31 mouse cellular contexts compared by ENCODE assay signal in genomic region chr15:40356096-40356495, GRCm38 (mm10).
"Had no signal": no experiment of that assay in that cellular context is flagged by ENCODE, and none has a peak within 500 bp of the region (broad histone marks: within the 10 kb centered on the region; RNA-seq: fewer than 3 reads in every experiment).

No protein-coding gene starts in this region.

- H3K4me3 ChIP-seq: left cerebral cortex, adult 2 months; limb, embryonic 10.5 days; limb, embryonic 12.5 days; limb, embryonic 13.5 days; limb, embryonic 15.5 days; liver, embryonic 12.5 days; liver, embryonic 13.5 days; liver, embryonic 15.5 days; lung, embryonic 15.5 days; megakaryocyte, embryonic 14.5 days; midbrain, embryonic 10.5 days; midbrain, embryonic 12.5 days; midbrain, embryonic 13.5 days; midbrain, embryonic 15.5 days; neural tube, embryonic 12.5 days had no signal

- H3K4me1 ChIP-seq: limb, embryonic 12.5 days; limb, embryonic 13.5 days; limb, embryonic 15.5 days; liver, embryonic 12.5 days; liver, embryonic 13.5 days; liver, embryonic 15.5 days; megakaryocyte, embryonic 14.5 days; midbrain, embryonic 10.5 days; midbrain, embryonic 12.5 days; midbrain, embryonic 13.5 days; neural tube, embryonic 12.5 days had no signal

- H3K4me2 ChIP-seq: limb, embryonic 12.5 days; limb, embryonic 13.5 days; limb, embryonic 15.5 days; liver, embryonic 11.5 days; liver, embryonic 12.5 days; liver, embryonic 13.5 days; liver, embryonic 15.5 days; lung, embryonic 14.5 days; lung, embryonic 15.5 days; midbrain, embryonic 11.5 days; midbrain, embryonic 12.5 days; midbrain, embryonic 13.5 days; midbrain, embryonic 15.5 days; neural tube, embryonic 12.5 days had no signal

- H3K27ac ChIP-seq: left cerebral cortex, adult 2 months; limb, embryonic 10.5 days; limb, embryonic 12.5 days; limb, embryonic 13.5 days; limb, embryonic 15.5 days; liver, embryonic 12.5 days; liver, embryonic 13.5 days; liver, embryonic 14.5 days; liver, embryonic 15.5 days; lung, embryonic 15.5 days; macrophage; midbrain, embryonic 10.5 days; midbrain, embryonic 12.5 days; midbrain, embryonic 13.5 days; midbrain, embryonic 15.5 days; neural tube, embryonic 12.5 days had no signal

- DNase-seq: left cerebral cortex, postnatal 4 days; liver, embryonic 13.5 days; liver, postnatal 0 days; lung, adult 18-20 months; lung, adult 2 months; lung, embryonic 14.5 days; lung, postnatal 10 days; lung, postnatal 14 days; lung, postnatal 36 days; lung, postnatal 4 days; midbrain, embryonic 14.5 days had no signal

- H3K9ac ChIP-seq: limb, embryonic 12.5 days; limb, embryonic 13.5 days; limb, embryonic 15.5 days; liver, embryonic 12.5 days; liver, embryonic 13.5 days; liver, embryonic 14.5 days; liver, embryonic 15.5 days; liver, postnatal 0 days; lung, embryonic 14.5 days; lung, embryonic 15.5 days; midbrain, embryonic 12.5 days; midbrain, embryonic 13.5 days; midbrain, embryonic 15.5 days; neural tube, embryonic 12.5 days had no signal

- ATAC-seq: liver, embryonic 12.5 days; liver, postnatal 0 days; lung, postnatal 0 days; midbrain, embryonic 13.5 days; midbrain, embryonic 15.5 days; midbrain, embryonic 16.5 days had no signal

- H3K36me3 ChIP-seq: limb, embryonic 10.5 days; limb, embryonic 12.5 days; limb, embryonic 13.5 days; limb, embryonic 15.5 days; liver, embryonic 12.5 days; liver, embryonic 13.5 days; liver, embryonic 15.5 days; lung, embryonic 15.5 days; midbrain, embryonic 10.5 days; midbrain, embryonic 12.5 days; midbrain, embryonic 13.5 days; midbrain, embryonic 15.5 days; neural tube, embryonic 12.5 days had no signal

- H3K27me3 ChIP-seq: limb, embryonic 12.5 days; limb, embryonic 13.5 days; limb, embryonic 15.5 days; liver, embryonic 12.5 days; liver, embryonic 13.5 days; liver, embryonic 15.5 days; lung, embryonic 15.5 days; megakaryocyte, embryonic 14.5 days; midbrain, embryonic 12.5 days; midbrain, embryonic 13.5 days; midbrain, embryonic 15.5 days; neural tube, embryonic 12.5 days had no signal
